Comparison of ENCODE assay signal across 10 mouse cellular contexts in the genomic region with DNA sequence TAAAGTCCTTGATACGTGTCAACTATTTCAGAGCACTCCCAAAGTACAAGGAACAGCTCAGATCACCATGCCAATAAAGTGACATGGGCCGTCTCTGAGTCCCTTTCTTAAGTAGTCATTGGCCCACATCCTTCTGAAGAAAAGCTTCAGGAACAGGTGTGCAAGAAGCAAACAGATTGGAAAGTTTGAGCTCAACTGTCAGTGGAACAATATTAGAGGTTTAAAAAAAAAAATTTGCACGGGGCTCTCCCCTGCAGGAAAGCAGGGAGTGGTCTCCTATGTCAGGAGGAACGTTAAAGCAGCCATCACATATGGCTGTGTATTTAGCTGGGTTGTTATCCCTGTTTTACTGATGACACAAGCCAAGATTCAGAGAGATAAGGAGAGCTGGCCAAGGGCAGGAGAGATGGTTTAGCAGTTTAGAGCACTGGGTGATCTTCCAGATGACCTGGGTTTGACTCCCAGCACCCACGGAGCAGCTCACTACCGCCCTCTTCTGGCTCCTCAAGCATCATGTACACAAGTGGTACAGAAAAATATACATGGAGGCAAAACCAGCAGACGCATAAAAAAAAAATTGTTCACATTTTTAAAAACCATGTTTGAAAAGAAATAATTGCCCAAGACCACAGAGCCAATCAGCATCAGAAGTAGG.
DNase-seq lines count a peak whose midpoint lies in the region; ATAC-seq and TF ChIP-seq lines count a peak whose summit lies in the region.
"Had no signal": no experiment of that assay in that cellular context is flagged by ENCODE, and none has a peak within 500 bp of the region (broad histone marks: within the 10 kb centered on the region; RNA-seq: fewer than 3 reads in every experiment).

No protein-coding gene starts in this region.

- 61% methylated on average over 7 of the region's 7 CpGs for WGBS in forebrain, postnatal 0 days
- 61% methylated on average over 7 of the region's 7 CpGs for WGBS in forebrain, embryonic 11.5 days

- H3K9ac ChIP-seq in forebrain, postnatal 0 days, result no peak overlapping the region
- H3K9ac ChIP-seq in forebrain, embryonic 11.5 days (ENCODE audit: low read length), result no peak overlapping the region

- TF ChIP-seq CTCF in forebrain, postnatal 0 days (IDR thresholded peaks at IDR 0.05; ENCODE audit: low read depth), result peak; percentile 32; the same call in 1 of the 2 replicates

- no peaks in the 10 kb centered on the region for H3K27me3 ChIP-seq in forebrain, postnatal 0 days (ENCODE audit: insufficient read depth, low read length)
- H3K27me3 ChIP-seq in forebrain, embryonic 11.5 days (ENCODE audit: control insufficient read depth, insufficient read depth, low read length), result no peaks in the 10 kb centered on the region

- H3K9me3 ChIP-seq in forebrain, postnatal 0 days (ENCODE audit: low read length), result no peaks in the 10 kb centered on the region
- H3K9me3 ChIP-seq in forebrain, embryonic 11.5 days (ENCODE audit: control insufficient read depth, low read length), result no peaks in the 10 kb centered on the region

- H3K4me3 ChIP-seq in forebrain, postnatal 0 days (ENCODE audit: low read depth, low read length), result no peak overlapping the region
- H3K4me3 ChIP-seq in forebrain, embryonic 11.5 days (ENCODE audit: low read depth, low read length), result no peak overlapping the region

- H3K36me3 ChIP-seq in forebrain, postnatal 0 days (ENCODE audit: insufficient read depth), result no peaks in the 10 kb centered on the region
- H3K36me3 ChIP-seq in forebrain, embryonic 11.5 days (ENCODE audit: control insufficient read depth, insufficient read depth, low read length), result no peaks in the 10 kb centered on the region

- no peak for DNase-seq in forebrain, postnatal 0 days
- no peak for DNase-seq in forebrain, embryonic 11.5 days (ENCODE audit: low spot score)
- peak; percentile 10 for DNase-seq in right cerebral cortex, postnatal 14 days
- DNase-seq in right cerebral cortex, postnatal 10 days (ENCODE audit: low spot score in 2 of 2), result no peak
- peak; percentile 63 for DNase-seq in embryo, embryonic 10.5 days (ENCODE audit: low spot score)
- peak; percentile 57 to 68 for DNase-seq in spleen, postnatal 36 days (ENCODE audit: low spot score in 2 of 2)
- no peak for DNase-seq in layer of hippocampus, adult 9-10 months (ENCODE audit: low spot score)
- DNase-seq: kidney, adult 9 months had no signal

- H3K27ac ChIP-seq in forebrain, postnatal 0 days (ENCODE audit: low read depth, low read length), result no peak overlapping the region
- no peak overlapping the region for H3K27ac ChIP-seq in forebrain, embryonic 11.5 days (ENCODE audit: low read depth, low read length)

- no peaks in the 10 kb centered on the region for H3K4me1 ChIP-seq in forebrain, postnatal 0 days (ENCODE audit: insufficient read depth)
- no peaks in the 10 kb centered on the region for H3K4me1 ChIP-seq in forebrain, embryonic 11.5 days (replicated peaks; ENCODE audit: control insufficient read depth, insufficient read depth, low read length)

- H3K4me2 ChIP-seq in forebrain, postnatal 0 days (ENCODE audit: low read depth), result no peak overlapping the region
- no peak overlapping the region for H3K4me2 ChIP-seq in forebrain, embryonic 11.5 days (ENCODE audit: low read depth, low read length, severe bottlenecking)

- no peak for ATAC-seq in forebrain, postnatal 0 days
- no peak for ATAC-seq in forebrain, embryonic 11.5 days (replicated peaks; ENCODE audit: low FRiP score)
- no peak for ATAC-seq in monocyte, adult 5-6 weeks (replicated peaks; ENCODE audit: insufficient number of reproducible peaks, low FRiP score, low TSS enrichment, poor library complexity, severe bottlenecking)
- ATAC-seq: activated CD4-positive, CD25-positive, alpha-beta regulatory T cell, adult 4 months had no signal

Comparison
In these comparisons a context has a peak if more than half of its experiments do, and no peak if none do; other contexts are left out.
1. DNase-seq: peak in right cerebral cortex, postnatal 14 days (single experiment), embryo, embryonic 10.5 days (single experiment) and spleen, postnatal 36 days (2 of 2); none in forebrain, postnatal 0 days (single experiment), forebrain, embryonic 11.5 days (single experiment), right cerebral cortex, postnatal 10 days (0 of 2) and layer of hippocampus, adult 9-10 months (single experiment).